Mouse (Mus musculus): ENCODE measurements at regions not wholly inside any gene's neighbourhood (a gene's known extent, or its start where the extent isn't known, plus 50 kb on each side); places are given as distances from the start of the nearest gene placed in this dataset.

GRCm38 (mm10) chr1:190398308-190398707 lies 227.8 kb upstream of the Prox1 start:
- no peak for DNase-seq

DNA sequence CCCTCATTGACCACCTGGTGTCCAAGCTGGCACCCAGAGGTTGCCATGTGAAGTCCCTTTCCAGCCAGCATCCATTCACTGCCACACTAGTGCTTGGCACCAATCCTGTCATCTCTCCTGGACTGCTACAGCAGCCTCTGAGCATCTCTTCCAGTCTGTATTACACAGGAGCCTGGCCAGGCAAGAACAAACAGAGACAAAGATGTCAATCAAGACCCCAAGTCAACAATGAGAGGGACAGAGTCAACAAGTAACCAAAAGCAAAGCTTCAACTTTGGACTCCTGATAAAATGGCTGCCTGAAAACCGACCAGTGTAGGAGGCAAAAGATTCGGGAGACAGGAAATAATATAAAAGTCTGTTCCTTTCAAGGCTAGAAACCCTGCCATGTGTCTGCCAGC lies 227.3 kb upstream of the Prox1 start:
- no peak for DNase-seq

DNA sequence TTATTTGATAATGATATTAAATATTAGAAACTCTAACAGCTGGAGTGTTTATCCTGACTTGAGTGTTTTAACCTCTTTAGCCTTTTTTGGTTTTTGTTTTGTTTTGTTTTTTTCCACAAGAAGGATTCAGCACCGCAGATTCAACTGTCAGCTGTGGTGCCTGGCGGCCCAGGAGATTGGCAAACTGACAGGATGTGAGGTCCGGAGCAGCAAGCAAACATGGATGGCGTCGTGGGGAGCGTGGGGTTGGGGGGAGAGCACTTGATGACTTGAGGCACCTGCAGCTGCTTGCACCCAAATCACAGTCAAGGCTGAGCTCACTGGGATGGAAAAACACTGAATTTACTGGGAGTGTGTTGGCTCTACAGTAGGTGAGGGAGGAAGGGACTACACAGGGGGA lies 222.5 kb upstream of the Prox1 start:
- peak; percentile 57 to 62 for DNase-seq

DNA sequence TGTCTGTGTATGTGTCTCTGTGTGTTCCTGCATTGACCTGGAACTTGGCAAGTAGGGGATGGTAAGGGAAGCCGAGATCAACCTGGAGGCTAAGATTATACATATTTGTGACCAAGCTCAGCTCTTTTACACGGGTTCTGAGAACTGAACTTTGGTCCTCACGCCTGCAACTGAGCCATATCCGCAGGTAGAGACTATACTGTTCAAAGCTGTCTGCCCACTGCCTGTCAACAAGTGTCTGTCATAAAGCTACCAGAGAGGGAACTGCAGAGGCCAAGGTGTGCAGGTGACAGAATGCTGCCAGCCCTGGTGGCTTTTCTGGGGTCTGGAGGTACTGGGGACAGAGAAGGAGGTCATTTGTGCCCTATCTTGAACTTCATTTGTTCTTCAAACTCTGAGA lies 218.3 kb upstream of the Prox1 start:
- DNase-seq = no peak

DNA sequence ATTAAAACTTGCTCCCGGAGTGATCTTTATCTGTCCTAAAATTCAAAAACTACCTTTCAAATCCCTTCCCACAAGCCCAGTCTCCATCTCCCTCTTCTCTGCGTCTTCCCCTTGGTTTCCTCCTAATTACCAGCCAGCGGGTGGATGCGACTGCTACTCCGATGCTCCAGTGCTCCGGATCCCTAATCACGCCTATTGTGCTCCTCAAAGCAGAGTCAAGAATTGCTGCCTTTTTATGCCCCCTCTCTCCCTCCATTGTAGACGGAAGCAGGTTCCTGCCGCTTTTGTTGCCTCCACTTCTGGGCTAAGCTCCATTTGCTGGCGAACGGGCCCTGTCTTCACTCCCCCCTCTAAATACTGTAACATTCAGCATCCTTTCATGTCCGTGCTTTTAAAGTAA lies 214.0 kb upstream of the Prox1 start:
- no peak for DNase-seq

- DNase-seq = no peak
Measured at GRCm38 (mm10) chr1:190383256-190383838, 212.8 kb upstream of the Prox1 start.

DNA sequence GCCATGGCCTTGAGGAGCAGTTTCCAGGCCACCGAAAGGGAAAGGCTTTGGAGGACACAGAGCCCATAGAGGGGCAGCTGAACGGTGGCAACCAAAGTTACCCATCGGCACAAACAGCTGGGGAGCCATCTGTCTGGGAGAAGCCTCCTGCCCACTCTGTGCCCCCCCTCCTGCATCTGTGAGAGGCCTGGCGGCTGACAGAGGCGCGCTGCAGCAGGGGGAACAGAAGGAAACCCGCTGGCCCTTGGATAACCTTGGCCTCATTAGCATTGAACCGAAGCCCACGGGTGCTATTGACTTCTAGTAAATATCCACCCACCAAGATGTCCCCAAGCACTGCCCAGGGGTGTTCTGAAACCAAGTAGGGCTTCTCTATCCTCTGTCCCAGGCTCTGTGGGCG lies 209.6 kb upstream of the Prox1 start:
- DNase-seq = peak; percentile 51 to 57

DNA sequence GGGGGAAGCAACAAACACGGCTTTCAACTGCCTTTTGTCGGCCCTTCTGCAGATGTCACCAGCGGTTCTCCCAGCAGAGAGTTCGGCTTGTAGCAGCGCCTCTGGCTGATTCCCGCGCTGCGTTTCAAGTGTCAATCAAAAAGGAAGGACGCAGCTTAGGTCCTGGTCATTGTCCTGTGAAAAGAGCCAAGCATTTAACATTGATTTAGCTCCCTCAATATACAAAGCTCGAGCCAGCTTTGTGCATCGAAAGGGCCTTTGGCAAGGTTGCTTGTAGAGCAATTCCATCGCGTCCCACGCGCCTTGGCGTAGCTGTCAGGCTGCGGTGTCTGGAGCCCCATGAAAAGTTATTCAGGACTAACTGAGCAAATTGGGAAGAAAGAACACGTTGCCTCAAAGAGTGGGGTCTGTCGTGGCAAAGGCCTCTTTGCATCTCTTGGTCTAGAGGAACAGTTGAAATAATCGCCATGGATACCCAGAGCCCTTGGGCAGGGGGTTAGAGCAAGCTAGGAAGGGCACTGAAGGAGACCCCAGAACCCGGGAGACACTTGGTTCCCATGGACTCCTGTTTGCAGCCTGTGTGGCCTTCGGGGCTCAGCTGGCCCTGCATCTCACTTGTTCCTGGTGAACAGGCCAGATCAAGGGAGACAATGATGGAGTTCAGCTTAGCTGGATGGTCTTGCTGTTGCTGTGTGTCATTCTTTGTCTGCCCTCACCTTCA lies 204.8 kb upstream of the Prox1 start:
- peak in 1 of 2 experiments; percentile 6 for DNase-seq

DNA sequence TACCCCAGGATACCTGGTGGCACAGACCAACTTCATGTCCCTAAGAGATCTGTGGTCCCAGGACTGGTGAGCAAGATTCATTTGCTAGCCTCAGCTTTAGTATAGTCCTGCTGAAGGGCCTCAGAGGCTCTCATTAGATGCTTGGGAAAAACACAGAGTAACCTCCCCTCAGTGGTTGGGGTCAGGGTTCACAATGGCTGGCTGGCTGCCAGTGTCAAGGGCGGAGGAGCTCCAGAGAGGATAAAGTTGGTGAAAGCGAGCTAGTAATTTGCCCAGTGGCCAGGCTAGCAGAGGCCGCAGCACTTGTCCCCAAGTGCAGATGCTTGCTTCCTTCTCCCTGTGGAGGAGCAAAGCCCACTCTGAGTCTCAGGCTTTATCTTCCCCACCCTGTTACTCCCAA lies 203.8 kb upstream of the Prox1 start:
- peak in 1 of 2 experiments; percentile 17 for DNase-seq

DNA sequence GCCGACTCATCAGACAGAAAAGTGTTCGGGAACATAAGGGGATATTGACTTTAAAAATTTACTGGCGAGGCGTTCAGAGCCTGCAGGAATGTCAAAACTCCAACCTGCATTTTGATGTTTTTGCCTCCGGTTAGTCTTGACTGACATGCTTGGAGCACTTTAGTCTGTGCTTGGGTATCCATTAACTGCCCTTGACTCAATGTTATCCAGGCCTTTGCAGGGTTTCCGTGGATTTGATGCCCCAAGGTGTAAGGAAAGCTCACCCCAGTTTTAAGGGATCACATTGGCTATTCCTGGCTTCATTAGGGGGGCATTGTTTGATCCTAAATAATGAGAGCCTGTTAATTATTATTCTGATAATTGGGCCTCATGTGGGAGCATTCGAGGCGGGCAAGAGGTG lies 196.1 kb upstream of the Prox1 start:
- no peak for DNase-seq

GRCm38 (mm10) chr1:190365126-190365525 lies 194.6 kb upstream of the Prox1 start:
- DNase-seq = peak; percentile 53 to 73

DNA sequence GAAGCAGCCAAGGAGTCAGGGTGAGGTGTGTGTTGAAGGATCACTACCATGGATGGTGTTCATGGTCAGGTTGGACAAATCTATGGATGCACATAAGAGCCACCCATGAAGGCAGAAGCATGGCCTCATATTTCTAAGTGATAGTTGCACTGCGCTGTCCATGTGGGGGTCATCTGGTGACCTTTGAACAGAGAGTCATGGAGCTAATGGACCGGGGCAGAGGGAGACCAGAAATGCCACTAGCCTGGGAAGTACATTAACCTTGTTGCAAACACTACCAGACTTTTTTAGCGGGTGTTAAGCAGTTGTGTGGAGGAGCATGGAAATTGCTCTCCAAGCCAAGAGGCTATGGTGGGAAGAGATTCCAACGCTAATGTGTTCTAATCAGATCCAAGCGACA lies 190.1 kb upstream of the Prox1 start:
- no peak for DNase-seq

GRCm38 (mm10) chr1:190357779-190358178 lies 187.3 kb upstream of the Prox1 start:
- no peak for DNase-seq

- DNase-seq = no peak
Measured at GRCm38 (mm10) chr1:190347610-190348009, 177.1 kb upstream of the Prox1 start.

DNA sequence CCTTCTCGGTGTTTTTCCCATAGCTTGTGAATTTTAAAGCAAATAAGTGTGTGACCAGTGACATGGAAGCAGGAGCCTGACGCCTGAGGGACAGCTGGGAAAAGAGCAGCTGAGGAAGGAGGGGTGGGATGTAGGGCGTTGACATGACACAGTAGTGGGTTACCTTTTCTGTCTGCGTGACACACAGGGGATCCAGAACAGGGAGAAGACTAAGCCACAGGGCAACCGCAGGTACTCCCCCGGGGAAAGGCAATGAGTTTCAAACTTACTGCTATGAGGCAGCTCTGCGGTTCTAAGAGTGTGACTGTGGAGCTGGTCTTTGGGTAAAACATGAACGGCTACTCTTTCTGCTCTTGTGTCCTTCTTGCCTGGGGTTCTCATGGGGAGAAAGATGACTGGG lies 170.2 kb upstream of the Prox1 start:
- DNase-seq = no peak

- DNase-seq = peak in 1 of 2 experiments; percentile 36
Measured at GRCm38 (mm10) chr1:190334471-190334870, 164.0 kb upstream of the Prox1 start.

DNA sequence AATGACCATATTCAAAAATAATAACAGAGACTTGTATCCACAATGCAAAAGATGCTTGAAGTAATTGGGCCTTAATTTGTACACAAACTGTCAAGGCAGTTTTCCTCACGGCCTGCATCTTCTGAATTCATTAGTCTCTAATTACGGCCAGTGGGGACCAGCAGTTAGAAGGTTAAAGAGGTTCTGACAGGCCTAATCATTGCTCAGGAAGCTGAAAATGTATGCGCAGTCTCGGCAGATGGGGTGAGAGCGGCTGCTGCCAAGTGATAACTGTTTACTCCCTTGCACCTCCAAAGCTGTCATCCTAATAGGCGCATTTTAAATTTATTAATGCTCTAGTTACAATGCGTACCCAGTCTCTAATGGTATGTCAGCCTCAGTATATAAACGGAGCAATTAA lies 163.5 kb upstream of the Prox1 start:
- DNase-seq = peak; percentile 77 to 78

GRCm38 (mm10) chr1:190332001-190332400 lies 161.5 kb upstream of the Prox1 start:
- no peak for DNase-seq

DNA sequence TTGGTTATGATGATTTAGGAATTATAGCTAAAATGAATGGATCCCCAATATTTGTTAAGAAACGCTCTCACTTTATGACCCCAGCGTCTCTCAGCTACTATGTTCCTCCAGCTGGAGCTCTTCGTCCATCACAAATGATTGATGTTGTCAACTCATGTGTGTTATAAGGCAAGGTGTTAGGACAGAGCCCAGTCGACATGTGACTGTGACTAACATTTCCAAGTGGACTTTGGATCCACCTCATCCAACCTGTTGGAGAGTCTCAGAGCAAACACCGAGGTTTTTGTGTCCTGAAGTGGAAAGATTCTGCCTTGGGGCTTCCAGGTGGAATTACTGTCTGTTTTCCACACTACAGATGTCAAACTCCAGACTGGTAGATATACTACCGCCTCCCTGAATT lies 154.0 kb upstream of the Prox1 start:
- DNase-seq = no peak

DNA sequence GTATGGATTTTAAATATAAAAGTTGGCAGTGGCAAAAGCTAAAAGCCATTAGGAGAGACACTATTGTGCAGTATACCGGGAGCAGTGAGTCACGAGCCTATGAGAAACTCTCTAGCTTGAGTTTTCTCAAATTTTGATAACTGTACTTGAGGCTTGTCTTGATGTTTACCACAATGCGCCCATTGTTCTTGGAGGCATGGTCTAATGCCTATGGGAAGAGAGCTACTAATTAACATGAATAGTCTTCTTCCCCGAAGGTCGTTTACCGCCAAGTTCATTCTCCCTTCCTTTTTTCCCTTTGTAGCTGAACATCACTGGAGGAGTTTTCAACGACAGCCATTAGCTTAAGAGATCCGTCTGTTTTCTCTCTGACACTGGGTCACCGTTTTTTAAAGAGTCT lies 153.2 kb upstream of the Prox1 start:
- no peak for DNase-seq

DNA sequence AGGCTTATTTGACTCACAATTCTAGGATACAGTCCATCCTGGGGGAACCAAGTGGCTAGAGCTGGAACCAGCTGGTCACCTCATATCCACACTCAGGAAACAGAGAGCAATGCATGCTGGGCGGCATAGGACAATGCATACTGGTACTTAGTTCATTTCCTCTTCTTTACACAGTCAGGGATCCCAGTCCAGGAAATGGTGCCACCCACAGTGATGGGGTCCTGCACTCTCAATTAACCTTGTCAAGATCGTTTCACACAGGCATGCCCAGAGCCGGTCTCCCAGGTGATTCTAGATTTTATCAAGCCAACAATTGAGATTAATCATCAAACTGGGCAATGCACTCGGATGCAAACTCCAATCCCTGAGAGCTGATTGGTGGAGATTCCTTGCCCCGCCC lies 145.7 kb upstream of the Prox1 start:
- no peak for DNase-seq

DNA sequence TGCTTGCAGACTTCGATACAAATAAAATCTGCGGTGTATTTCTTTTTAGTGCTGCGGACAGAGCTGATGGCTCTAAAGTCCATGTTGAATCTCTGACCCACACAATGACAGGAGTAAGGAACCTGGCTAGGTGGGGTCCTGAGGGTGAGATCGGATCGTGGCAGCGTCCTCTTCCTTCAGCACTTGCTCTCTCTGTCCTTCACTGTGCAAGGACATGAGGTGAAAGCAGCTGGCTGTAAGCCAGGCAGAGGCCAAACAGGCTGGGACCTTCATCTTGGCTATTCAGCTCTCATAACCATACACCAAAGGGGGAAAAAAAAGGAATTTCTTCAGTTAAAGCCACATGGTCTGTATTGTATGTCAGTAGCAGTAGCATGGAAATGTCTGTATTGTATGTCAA lies 139.3 kb upstream of the Prox1 start:
- DNase-seq = no peak

- peak; percentile 40 to 45 for DNase-seq
Measured at GRCm38 (mm10) chr1:190307751-190308150, 137.2 kb upstream of the Prox1 start.

GRCm38 (mm10) chr1:190297666-190298327 lies 127.3 kb upstream of the Prox1 start:
- no peak for DNase-seq

Data from cerebellum, postnatal 10 days (tissue).